In genomic region chr15:78913632-78914090, GRCm38 (mm10) we compare ENCODE assay signal across 8 mouse cellular contexts. TPM values are rescaled to one million over a fixed set of nuclear protein-coding genes. Genes with fewer than 3 reads are reported as not detected.
DNase-seq lines count a peak whose midpoint lies in the region; ATAC-seq and TF ChIP-seq lines count a peak whose summit lies in the region.

TSS of gene Pdxp (plus strand) at chr15:78913919.

- under 1% methylated on average over 51 of the region's 51 CpGs for WGBS in heart, embryonic 10.5 days
- WGBS in kidney, embryonic 14.5 days: under 1% methylated on average over 51 of the region's 51 CpGs
- WGBS in limb, embryonic 14.5 days: under 1% methylated on average over 43 of the region's 51 CpGs
- under 1% methylated on average over 42 of the region's 51 CpGs for WGBS in midbrain, postnatal 0 days

- peak; percentile 95 for TF ChIP-seq POLR2A in brain, embryonic 14.5 days (IDR thresholded peaks at IDR 0.05; ENCODE audit: borderline replicate concordance, extremely low read depth, insufficient read depth, insufficient read length, poor library complexity, severe bottlenecking)
- TF ChIP-seq POLR2A in limb, embryonic 14.5 days (IDR thresholded peaks at IDR 0.05; ENCODE audit: borderline replicate concordance, extremely low read depth, insufficient read depth, insufficient read length): peak; percentile 74; the same call in 1 of the 2 replicates

- H3K9ac ChIP-seq in kidney, embryonic 14.5 days (ENCODE audit: low read depth, low read length): peak within 1 kb of the TSS; percentile 82
- H3K9ac ChIP-seq in limb, embryonic 14.5 days (ENCODE audit: low read depth, low read length, severe bottlenecking): peak within 1 kb of the TSS; percentile 71
- H3K9ac ChIP-seq in midbrain, postnatal 0 days (replicated peaks; ENCODE audit: low read length, poor library complexity, severe bottlenecking): peak within 1 kb of the TSS; percentile 91

- H3K4me2 ChIP-seq in kidney, embryonic 14.5 days (replicated peaks; ENCODE audit: low read depth, low read length): peak within 1 kb of the TSS; percentile 97
- peak within 1 kb of the TSS; percentile 94 for H3K4me2 ChIP-seq in limb, embryonic 14.5 days (replicated peaks; ENCODE audit: low read depth, low read length, severe bottlenecking)
- peak within 1 kb of the TSS; percentile 63 for H3K4me2 ChIP-seq in midbrain, postnatal 0 days (ENCODE audit: low read depth, low read length, poor library complexity, severe bottlenecking)

- peaks cover 50% of the 10 kb centered on the region for H3K36me3 ChIP-seq in heart, embryonic 10.5 days
- peaks cover 35% of the 10 kb centered on the region for H3K36me3 ChIP-seq in kidney, embryonic 14.5 days (ENCODE audit: control insufficient read depth, insufficient read depth, low read length)
- peaks cover 44% of the 10 kb centered on the region for H3K36me3 ChIP-seq in limb, embryonic 14.5 days (ENCODE audit: control insufficient read depth, insufficient read depth, low read length)
- H3K36me3 ChIP-seq in midbrain, postnatal 0 days (ENCODE audit: insufficient read depth, low read length): peaks cover 10% of the 10 kb centered on the region

- H3K9me3 ChIP-seq in heart, embryonic 10.5 days: no peaks in the 10 kb centered on the region
- H3K9me3 ChIP-seq in kidney, embryonic 14.5 days (ENCODE audit: control insufficient read depth, low read length): no peaks in the 10 kb centered on the region
- H3K9me3 ChIP-seq in limb, embryonic 14.5 days (ENCODE audit: control insufficient read depth, low read length): no peaks in the 10 kb centered on the region
- no peaks in the 10 kb centered on the region for H3K9me3 ChIP-seq in midbrain, postnatal 0 days (ENCODE audit: low read length)

- no peaks in the 10 kb centered on the region for H3K27me3 ChIP-seq in heart, embryonic 10.5 days (ENCODE audit: insufficient read depth, poor library complexity, severe bottlenecking)
- H3K27me3 ChIP-seq in kidney, embryonic 14.5 days (ENCODE audit: control insufficient read depth, insufficient read depth, low read length): no peaks in the 10 kb centered on the region
- H3K27me3 ChIP-seq in limb, embryonic 14.5 days (ENCODE audit: control insufficient read depth, insufficient read depth, low read length): no peaks in the 10 kb centered on the region
- H3K27me3 ChIP-seq in midbrain, postnatal 0 days (ENCODE audit: insufficient read depth, low read length): no peaks in the 10 kb centered on the region

- peak; percentile 97 for DNase-seq in CD4-positive, CD25-positive, alpha-beta regulatory T cell, adult 2 months (ENCODE audit: low read depth, low spot score)
- peak; percentile 100 for DNase-seq in brain, embryonic 14.5 days (ENCODE audit: low read depth)
- peak; percentile 99 for DNase-seq in heart, embryonic 10.5 days (ENCODE audit: low spot score)
- peak; percentile 99 for DNase-seq in limb, embryonic 14.5 days (ENCODE audit: low spot score)
- DNase-seq in midbrain, postnatal 0 days (ENCODE audit: low spot score): peak; percentile 99
- peak; percentile 80 to 96 for DNase-seq in spleen, postnatal 10 days (ENCODE audit: low spot score in 2 of 2)

- ATAC-seq in erythroblast, adult 5-6 weeks (replicated peaks; ENCODE audit: low FRiP score, poor library complexity, severe bottlenecking): peak; percentile 85
- peak; percentile 93 for ATAC-seq in kidney, embryonic 14.5 days (ENCODE audit: low FRiP score, low TSS enrichment)
- ATAC-seq in limb, embryonic 14.5 days (ENCODE audit: low FRiP score, low read depth): peak; percentile 94
- ATAC-seq in midbrain, postnatal 0 days (ENCODE audit: low FRiP score): peak; percentile 94

- peak within 1 kb of the TSS; percentile 93 for H3K27ac ChIP-seq in heart, embryonic 10.5 days
- H3K27ac ChIP-seq in kidney, embryonic 14.5 days (ENCODE audit: low read depth, low read length): peak within 1 kb of the TSS; percentile 90
- H3K27ac ChIP-seq in limb, embryonic 14.5 days (replicated peaks; ENCODE audit: low read depth, low read length): peak within 1 kb of the TSS; percentile 86
- peak within 1 kb of the TSS; percentile 97 for H3K27ac ChIP-seq in midbrain, postnatal 0 days (ENCODE audit: low read depth, low read length)

- H3K4me3 ChIP-seq in heart, embryonic 10.5 days: peak within 1 kb of the TSS; percentile 86
- H3K4me3 ChIP-seq in kidney, embryonic 14.5 days (ENCODE audit: low read length): peak within 1 kb of the TSS; percentile 73
- peak within 1 kb of the TSS; percentile 69 for H3K4me3 ChIP-seq in limb, embryonic 14.5 days (replicated peaks; ENCODE audit: low read length)
- peak within 1 kb of the TSS; percentile 71 for H3K4me3 ChIP-seq in midbrain, postnatal 0 days (ENCODE audit: low read depth, low read length)

- no peak for TF ChIP-seq CTCF in brain, embryonic 14.5 days (IDR thresholded peaks at IDR 0.05; ENCODE audit: borderline replicate concordance, extremely low read depth, insufficient read depth, insufficient read length)
- no peak for TF ChIP-seq CTCF in midbrain, postnatal 0 days (IDR thresholded peaks at IDR 0.05)

- H3K4me1 ChIP-seq in heart, embryonic 10.5 days: peaks cover 42% of the 10 kb centered on the region
- H3K4me1 ChIP-seq in kidney, embryonic 14.5 days (ENCODE audit: control insufficient read depth, insufficient read depth, low read length): peaks cover 26% of the 10 kb centered on the region
- H3K4me1 ChIP-seq in limb, embryonic 14.5 days (ENCODE audit: control insufficient read depth, insufficient read depth, low read length): peaks cover 21% of the 10 kb centered on the region
- H3K4me1 ChIP-seq in midbrain, postnatal 0 days (ENCODE audit: insufficient read depth, low read length): no peaks in the 10 kb centered on the region; the same call in 1 of the 2 replicates

RNA-seq across cellular contexts. Expression of gene Pdxp, which starts in this region (rescaled TPM):
- polyA plus RNA-seq in brain, embryonic 14.5 days (2012; rRNA removed): 124 and 153 TPM in 2 replicates
- 2.7 and 9.4 TPM in 2 replicates for total RNA-seq in erythroblast, adult 5-6 weeks (2015; ENCODE audit: low replicate concordance)
- total RNA-seq in erythroblast, adult 5-6 weeks (2017; ENCODE audit: low replicate concordance): not detected in 2 replicates
- 26.5 and 35.7 TPM in 2 replicates for polyA plus RNA-seq in heart, embryonic 10.5 days (2016; fragmentation: Nextera tagmentation; extraction: Ambion mirVana)
- 20.5 and 25.8 TPM in 2 replicates for polyA plus RNA-seq in kidney, embryonic 14.5 days (2014; fragmentation: Nextera tagmentation; extraction: Ambion mirVana)
- polyA plus RNA-seq in limb, embryonic 14.5 days (2012; rRNA removed): 32.5 and 44.4 TPM in 2 replicates
- 20.8 and 21.7 TPM in 2 replicates for polyA plus RNA-seq in limb, embryonic 14.5 days (2014; fragmentation: Nextera tagmentation; extraction: Ambion mirVana)
- 350 and 364 TPM in 2 replicates for total RNA-seq in midbrain, postnatal 0 days (2014; rRNA removed)
- 171 and 181 TPM in 2 replicates for polyA plus RNA-seq in midbrain, postnatal 0 days (2015; fragmentation: Nextera tagmentation; extraction: Ambion mirVana)

Comparison
In these comparisons a context has a peak if more than half of its experiments do, and no peak if none do; other contexts are left out.
1. Peak in every context shown above with its lines: DNase-seq, ATAC-seq, H3K4me3 ChIP-seq and H3K27ac ChIP-seq.
2. RNA of gene Pdxp (total RNA-seq): 350 to 364 TPM in midbrain, postnatal 0 days; 2.7 to 9.4 TPM in erythroblast, adult 5-6 weeks; every median in the first group is over 10 times any median in the second.